Mouse (Mus musculus) layer of hippocampus, adult 9-10 months (tissue): ENCODE measurements around the gene Tmem30b.
"Not testable (repeated sequence)": the region's sequence is repeated elsewhere in the genome, so short reads cannot be mapped to it uniquely, and the experiment has no call there.

ENCODE experiments used
- DNase-seq: peaks from one replicate; pipeline ENCODE4 v3.0.0; 2022; ENCODE audit warnings: low spot score

Tmem30b gene

DNA sequence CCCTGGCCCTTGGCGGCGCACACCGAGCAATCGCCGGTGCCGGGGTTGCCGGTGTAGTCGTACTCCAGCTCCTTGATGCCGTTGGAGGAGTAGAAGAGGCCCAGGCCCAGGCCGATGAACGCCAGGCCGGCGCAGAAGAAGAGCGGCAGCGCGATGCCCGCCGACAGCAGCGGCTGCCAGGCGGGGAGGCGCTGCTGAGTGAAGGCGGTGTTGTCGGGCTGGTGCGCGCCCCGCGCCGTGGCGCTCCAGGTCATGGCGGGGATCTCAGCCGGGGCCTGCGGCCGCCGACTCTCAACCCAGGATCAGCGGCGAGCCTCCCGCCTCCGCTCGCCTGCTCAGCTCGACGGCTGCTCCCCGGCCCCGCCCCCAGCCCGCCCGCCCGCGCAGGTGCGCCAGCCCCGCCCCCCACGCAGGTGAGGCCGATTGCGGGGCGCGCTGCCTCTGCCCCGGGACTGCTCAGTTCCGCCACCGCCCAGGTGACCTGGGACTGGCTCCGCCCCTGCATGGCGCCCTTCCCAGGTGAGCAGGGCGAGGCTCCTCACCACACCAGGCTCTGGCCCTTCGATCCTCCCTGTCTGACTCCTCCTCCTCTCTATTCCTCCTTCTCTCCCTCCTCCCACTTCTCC, at the start of gene Tmem30b:
Gene Tmem30b (minus strand): TSS at position 307 of the 626 bp plus-strand sequence.
- DNase-seq, result no peak

DNA sequence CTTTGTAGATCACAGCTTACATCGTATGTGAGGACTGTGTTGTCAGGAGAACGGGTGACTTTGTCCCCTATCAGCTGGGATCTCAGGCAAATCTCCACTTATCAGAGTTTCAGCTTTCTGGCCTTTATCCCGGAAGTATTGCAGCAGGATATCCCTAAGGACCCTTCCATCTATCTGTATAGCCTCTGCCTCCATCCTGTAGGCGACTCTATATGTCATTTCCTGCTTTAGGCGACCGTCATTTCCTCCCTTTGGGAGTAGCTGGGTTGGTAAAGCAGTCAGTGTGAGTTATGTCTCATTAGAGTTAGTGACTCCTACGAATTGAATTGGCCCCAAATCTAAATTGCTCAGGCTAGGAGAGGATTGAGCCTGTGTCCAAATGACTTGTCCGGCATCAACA, 49.0 kb upstream of the Tmem30b start:
- DNase-seq, result no peak

DNA sequence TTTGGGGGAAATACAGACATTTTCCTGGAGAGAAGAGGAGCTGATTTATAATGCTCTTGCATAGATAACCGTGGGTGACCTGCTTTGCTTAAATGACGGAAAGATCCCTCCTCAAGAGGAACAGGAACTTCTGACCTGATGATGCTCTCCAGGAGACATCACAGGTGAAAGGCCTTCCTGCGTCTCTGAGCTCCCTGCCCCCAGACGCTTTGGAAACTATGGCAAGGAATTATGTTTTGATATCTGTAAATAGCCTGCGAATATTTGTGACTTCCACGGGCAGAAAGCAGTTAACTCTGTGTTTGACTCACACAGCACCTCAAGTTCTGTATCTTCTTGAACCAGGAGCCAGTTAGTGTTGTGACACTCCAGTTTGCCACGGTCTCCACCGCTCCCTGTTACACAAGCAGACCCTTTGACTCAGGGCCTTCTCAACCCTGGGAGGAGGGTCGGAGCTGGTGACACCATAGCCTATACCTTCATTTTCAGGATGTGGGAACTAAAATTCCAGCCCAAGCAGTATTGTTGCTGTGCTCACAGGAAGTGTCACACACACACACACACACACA, 48.1 kb upstream of the Tmem30b start:
- DNase-seq, result no peak

DNA sequence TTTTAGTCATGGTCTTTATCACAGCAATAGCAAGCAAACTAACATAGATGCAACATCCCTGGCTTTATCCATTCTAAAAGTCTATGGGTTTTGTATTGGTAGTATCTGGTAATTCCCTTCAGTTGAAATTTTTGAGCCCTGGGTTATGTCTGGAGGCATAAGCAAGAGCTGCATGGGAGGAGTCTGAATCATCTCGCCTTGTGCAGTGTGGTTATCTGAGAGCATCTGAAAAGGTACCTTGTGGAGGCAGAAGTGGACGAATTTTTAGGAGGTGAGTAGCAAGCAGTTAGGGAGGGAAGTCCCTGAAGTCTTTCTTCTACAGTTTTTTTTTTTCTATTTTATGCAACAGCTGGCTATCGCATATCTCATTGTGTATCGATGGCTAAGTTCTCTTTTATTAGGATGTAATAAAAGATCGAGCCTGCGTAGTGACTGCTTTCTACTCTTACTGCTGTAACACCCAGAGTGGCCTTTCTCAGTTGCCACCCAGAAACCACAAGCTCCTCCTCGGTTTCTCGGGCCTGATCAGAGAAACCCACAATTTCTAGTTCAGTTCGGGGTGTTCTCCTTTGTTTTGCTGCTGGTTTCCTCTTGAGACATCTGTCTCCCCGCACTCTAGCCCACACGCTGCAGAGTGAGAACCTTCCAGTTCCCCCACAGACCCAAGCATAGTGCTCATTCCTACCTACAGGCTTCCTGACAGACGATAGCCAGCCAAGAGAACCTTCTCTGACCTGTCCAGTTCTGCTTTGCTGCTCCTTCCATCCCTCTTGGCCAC, 47.0 kb upstream of the Tmem30b start:
- no peak for DNase-seq

DNA sequence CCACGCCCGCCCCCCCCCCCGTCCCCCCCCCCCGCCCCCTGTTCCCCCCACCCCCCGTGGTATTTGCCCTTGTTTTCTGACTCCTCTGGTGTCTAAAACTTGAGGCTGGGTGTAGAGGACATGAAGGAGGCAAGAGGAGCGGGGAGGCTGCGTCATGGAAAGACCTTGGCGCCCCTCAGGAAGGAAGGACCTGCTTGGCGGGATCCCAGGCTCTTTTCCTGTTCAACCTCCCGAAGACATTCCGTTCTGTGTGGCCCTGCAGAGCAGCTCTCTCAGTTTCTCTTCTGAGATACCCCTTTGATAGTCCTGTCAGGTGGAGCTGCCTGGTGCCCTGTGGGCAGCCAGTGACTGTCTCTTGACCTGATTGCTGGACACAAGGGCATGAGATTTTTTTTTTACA, 45.4 kb upstream of the Tmem30b start:
- DNase-seq, result no peak

DNA sequence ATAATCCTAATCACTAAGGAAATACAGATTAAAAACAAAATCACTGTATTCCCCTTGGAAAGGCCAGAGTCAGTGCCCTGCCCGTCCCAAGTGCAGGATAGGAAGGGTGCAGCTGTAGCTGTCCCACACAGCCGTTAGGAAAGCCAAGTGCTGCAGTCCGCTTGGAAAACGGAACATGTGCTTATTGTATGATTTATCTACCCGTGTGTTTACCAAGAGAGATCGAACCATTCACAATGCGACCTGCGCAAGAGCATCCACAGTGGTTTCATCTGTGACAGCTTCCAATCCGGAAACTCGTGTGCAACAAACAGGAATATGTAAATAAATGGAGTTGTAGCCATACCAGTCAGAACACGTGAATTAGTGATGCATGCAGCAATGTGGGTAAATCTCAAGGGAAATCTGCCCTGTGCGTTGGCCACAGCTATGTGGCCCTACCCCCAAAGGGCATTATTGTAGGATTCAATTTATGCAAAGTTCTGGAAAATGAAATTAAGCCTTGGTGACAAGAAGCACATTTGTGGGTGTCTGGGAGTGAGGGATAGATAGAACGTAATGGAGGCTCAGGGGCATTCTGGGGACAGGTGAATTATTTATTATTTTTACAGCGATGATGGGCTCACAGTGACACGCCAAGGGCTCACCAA, 44.6 kb upstream of the Tmem30b start:
- no peak for DNase-seq

DNA sequence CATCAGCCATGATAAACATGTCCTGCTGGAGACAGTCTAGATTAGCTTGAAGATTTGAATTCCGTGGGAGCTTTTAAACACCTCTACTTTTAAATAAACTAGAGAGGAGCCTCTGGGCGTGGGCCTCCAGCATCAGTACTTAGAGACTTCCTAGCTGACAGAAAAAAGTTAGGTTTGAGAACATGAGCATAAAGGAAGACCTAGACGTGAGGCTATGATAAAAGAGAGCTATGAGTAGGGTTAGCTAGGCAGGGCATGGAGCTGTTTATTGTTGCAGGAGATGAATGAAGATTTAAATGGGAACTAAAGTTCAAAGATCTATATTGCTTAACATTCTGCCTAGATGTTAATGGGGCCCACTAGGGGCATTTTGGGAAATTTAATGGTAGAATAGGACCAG, 41.1 kb upstream of the Tmem30b start:
- DNase-seq, result no peak

DNA sequence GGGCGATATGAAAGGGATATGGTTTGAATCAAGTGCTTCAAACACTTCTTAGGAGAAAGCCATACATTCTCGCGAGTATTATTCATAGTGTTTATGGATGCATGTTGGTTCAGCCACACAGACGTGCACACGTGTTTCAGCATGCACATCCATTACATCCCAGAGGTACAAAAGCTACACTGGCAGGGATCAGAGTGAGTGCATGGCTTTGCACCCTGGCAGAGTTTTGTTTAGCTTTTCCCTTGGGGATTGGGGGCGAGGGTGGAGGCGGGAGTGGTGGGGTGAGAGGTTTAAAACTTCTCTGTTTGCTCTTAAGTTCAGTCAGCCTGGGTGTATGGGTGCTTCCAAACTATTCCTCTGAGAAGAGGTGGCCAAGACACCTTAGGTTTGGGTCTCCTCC, 39.7 kb upstream of the Tmem30b start:
- DNase-seq, result no peak

DNA sequence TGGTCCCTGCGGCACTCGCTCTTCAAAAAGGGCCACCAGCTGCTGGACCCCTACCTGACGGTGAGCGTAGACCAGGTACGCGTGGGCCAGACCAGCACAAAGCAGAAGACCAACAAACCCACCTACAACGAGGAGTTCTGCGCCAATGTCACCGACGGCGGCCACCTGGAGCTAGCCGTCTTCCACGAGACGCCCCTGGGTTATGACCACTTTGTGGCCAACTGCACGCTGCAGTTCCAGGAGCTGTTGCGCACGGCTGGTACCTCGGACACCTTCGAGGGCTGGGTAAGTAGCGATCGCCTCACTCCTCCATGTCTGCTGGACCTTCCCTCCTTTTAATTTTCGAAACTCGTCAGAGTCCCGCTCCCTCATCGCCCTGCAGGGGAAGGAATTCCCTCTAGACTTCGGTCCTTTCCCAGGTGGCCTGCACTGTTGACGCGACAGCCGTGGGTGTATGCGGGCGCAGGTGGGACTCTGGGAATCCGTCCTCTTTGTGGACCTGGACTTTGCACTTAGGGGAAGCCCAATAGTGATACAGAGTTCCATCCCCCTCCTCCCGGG, 39.1 kb upstream of the Tmem30b start:
- DNase-seq, result no peak

DNA sequence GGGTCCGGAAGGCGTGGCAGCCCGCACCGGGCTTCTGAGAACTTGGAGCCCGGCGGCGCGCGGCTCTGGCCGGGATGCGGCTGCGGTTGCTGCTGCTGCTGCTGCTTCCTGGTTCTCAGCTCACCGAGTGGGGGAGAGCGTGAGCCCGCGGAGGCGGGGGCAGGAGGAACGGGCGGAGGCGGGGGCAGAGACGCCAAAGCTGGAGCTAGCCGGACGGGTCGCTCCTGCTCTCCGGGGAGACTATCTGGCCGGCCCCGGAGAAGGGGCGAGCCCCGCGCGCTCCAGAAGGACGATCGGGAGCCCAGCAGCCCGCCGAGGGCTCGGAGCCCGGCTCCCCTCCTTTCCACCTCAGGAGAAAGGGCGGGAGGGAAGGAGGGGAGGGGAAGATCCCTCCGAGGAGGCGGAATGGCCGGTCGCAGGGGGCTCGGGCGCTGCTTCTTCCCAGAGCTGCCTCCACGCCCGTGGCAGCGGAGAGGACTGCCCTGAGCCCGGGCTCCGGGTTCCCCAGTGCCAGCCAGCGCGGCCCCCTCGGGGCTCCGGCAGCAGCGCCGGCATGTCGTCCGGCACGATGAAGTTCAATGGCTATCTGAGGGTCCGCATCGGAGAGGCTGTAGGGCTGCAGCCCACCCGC, 38.5 kb upstream of the Tmem30b start, which contains the start of gene Prkch:
Gene Prkch (plus strand): TSS at position 187 of the 631 bp plus-strand sequence.
- no peak for DNase-seq

DNA sequence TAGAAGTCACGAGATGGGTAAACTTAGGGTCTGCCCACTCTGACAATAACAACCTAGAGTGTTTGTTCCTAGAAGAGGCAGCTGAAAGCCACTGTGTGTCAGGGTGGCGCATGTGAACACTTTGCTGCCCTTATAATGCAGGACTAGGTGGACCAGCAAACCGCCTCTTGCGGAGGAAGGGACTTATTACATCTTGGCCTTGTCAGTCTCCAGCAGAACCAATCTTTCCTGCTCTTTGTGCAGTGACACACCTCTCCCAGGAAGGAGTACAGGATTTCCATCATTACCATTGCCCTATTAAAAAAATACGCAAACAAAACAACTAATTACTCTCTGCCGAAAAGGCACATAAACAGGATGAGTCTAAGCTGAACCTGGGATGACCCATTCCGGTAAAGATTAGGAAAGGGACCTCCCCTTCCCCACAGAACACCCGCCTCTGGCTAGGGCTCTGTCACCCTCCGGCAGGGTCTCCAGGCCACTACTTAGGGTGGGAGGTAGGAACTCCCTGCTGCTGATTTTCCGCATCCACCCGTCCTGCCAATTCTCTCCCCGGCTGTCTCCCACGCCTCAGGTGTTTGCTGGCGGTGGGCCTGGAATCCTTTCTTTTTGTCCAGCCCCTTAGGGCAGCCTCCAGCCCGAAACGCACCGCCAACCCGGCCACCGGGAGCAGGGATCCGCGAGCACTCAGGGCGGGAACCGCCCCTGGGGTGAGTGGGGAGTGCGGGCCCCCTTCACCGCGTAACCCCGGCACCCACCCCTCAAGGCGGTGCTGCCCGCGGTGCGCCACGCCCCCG, 37.8 kb upstream of the Tmem30b start:
- no peak for DNase-seq

DNA sequence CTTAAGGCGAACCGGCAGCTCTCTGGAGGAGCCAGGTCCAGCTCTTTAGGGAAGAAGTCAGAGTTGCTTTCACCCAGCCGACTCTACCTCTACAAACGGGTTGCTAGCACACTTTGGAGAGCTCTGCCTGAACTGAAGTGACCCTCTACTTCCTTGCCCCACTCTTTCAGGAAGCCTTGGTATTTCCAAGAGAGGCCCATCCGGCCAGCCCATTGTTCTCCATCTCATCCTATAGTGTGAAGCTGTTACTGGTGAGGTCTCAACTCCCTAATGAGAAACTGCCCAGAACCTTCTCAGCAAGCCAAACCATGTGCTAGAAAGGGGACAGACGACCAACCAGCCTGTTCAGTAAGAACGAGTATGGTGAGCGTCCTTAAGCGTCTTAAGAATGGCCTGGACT, 37.1 kb upstream of the Tmem30b start:
- no peak for DNase-seq

DNA sequence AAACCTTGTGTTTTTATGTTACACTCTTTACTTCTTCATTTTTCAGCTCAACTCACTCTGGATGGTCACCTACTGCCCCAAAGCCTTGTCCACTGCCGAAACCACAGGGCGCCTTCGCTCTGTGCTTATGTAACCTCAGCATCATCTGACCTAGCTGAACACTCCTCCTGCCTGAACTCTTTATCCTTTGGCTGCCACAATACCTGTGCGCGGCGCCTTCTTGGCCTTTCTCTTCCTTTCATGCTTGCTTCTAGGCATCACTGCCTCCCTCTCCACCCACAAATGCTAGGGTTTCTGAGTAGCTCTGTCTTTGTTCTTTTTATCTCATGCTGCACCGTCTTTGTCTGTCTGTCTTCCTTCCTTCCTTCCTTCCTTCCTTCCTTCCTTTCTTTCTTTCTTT, 34.6 kb upstream of the Tmem30b start:
- no peak for DNase-seq

DNA sequence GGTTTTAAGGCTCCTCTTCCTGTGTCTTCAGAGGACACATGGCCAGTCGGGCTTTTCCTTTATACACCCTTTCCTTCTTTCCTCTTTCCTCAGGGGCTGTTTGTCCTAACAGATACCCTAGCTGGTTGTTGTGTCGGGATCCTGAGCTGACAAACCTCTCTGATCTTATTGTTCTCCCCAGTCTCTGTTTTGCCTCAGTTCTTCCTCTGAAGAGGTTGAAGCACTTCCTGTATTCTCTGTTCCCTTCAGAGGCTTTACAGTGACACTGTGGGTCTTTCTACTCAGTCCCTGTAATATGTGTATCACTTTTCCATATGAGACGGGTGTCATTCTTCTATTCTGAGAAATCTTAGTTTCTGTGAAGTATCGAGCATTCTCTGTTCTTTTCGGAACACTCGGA, 31.9 kb upstream of the Tmem30b start:
- DNase-seq, result no peak

DNA sequence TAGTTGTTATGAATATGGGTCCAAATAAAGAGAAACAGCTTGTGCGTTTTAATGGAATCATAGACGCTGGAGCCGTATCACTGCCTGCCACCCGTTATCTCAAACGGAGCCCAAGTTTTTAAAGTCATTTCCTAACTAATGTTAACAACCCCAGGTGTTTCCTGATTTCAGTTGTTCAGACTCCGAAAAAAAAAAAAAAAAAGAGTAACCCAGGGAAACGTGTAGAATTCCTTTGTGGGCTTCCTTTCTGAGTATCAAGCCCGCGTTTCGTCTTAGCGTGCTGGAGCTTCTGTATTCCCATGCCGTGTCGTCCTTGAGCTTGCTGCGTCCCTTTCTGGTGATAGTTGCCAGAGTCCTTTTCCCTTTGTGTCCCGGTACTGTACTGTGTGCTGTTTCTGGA, 28.4 kb upstream of the Tmem30b start:
- DNase-seq, result no peak

DNA sequence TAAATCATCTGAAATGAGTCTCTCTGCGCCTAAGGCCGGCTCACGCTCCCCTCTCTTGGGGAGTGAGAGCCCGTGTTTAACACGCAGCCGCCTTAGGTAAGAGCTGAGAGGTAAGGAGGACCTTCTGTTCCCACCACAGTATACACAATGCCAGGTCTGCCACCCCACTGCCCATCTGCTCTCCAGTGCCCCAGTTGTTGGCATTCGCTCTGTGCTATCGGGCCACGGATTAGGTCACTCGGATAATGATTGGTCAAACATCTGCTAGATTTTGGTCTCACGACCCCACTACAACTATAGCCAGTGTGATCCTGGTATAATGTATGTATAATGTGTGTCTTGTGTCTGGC, 19.4 kb upstream of the Tmem30b start:
- no peak for DNase-seq

DNA sequence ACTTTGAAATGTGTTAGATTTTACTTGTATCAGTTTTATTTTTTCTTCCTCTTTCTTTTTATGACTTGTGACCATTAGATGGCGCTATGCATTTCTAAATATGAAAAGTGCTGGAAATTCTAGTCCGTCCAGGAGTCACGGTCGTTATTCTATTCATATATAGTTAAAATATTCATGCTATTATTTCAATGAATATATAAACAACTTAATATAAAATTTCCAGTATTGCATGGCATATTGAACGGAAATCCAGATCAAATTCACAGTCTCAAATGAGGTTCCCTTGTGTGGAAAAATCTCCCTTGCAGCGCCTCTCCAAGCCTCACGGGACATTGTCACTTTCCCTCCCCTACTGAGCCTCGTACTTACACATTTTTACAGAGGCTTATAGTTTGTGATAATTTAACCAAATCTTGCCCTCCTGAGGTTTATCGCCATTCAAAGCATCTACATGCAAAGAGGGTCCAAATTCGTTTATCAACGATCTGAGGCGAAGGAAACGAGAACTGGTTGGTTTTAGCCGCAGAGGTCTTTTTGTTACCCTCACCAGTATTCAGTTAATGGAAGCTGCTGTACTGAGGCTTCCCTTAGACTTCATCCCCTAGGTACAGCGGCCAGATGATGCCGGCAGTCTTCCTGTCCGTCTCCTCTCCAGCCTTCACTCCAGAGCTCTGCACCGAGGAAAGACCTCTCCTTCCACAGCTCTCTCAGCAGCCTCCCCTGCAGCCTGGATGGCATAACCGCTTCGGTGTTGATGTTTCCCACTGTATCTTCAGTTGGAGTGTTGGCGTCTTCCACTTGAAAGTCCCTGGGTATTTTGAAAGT, 18.8 kb upstream of the Tmem30b start:
- peak; percentile 55 for DNase-seq

DNA sequence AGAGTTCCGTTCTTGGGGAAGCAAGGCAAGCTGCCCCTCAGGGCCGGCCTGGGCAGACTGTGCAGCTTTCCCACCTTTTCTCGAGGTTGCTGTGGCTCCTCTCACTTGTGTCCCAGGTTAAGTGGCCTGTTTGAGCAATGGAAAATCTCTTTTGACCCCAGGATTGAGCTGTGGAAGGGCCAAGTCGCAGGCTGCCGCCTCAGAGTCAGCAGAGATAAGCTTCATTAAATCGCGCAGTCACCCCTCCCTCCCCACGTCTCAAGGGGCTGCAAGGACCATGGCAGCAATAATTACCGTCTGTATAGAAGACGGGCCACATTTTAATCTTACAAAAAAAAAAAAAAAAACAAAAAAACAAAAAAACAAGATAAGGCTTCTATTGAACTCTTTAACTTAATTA, 18.0 kb upstream of the Tmem30b start:
- DNase-seq, result no peak

DNA sequence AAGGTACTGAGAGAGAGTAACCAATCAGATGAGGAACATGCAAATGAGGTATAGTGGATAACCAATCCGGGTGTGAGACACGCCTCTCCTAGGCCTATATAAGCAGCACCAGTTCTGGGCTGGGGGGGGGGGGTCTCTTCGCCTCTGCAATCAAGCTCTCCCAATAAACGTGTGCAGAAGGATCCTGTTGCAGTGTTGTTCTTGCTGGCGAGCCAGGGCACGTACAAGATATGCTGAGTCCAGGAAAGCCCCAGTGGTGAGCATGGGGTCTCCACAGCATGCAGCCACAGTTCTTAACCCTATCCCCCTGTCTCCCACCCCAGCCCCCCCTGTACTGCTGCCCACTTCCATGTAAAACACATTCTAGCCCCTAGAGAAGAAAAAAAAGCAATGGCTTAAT, 16.9 kb upstream of the Tmem30b start:
- not testable (repeated sequence) for DNase-seq

DNA sequence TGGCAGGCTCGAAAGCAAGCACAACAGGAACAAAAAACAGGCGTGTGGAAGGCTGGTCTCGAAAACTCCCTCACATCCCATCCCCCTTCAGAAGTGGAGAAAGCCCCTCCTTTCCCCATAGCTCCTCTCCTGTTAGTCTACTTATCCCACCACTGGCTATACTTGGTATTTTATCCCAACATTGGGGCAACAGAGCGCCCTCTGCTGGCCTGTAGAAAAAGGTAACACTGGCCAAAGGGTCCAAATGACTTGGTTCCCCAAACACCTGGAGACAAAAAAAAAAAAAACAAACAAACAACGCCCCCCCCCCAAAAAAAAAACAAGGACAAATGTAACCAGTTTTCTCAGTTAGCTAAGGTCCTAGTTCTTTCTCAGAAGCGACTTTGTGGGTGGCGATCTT, 13.9 kb upstream of the Tmem30b start:
- DNase-seq, result no peak
